In the genomic region with DNA sequence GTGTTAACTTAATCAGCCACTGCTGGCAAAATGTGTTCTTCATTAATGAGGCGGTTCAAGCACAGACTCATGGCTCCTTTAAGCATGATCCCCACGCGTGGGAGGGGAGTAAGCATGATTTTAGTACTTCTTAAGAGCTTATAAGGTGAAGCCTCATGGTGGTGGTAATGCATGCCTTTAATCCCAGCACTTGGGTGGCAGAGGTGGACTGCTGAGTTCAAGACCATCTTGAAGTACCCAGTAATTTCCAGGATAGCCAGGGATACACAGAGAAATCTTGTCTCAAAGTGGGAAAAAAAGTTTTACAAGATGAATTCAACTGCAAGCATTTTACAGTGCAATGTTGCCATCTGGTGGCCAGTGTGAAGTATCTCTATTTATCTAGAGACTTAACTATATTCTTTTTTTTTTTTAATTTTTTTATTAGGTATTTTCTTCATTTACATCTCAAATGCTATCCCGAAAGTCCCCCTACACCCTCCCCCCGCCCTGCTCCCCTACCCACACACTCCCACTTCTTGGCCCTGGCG, we compare ENCODE assay signal across 8 mouse cellular contexts.
A peak's percentile ranks its signal among the peaks of the same experiment; 100 is the strongest.
DNase-seq lines count a peak whose midpoint lies in the region; ATAC-seq and TF ChIP-seq lines count a peak whose summit lies in the region.

No protein-coding gene starts in this region.

- H3K4me3 ChIP-seq in heart, embryonic 10.5 days = no peak overlapping the region
- no peak overlapping the region for H3K4me3 ChIP-seq in embryonic facial prominence, embryonic 14.5 days (ENCODE audit: low read depth, low read length)
- no peak overlapping the region for H3K4me3 ChIP-seq in neural tube, embryonic 14.5 days (ENCODE audit: low read depth, low read length)
- no peak overlapping the region for H3K4me3 ChIP-seq in thymus, adult 2 months (ENCODE audit: control insufficient read depth, insufficient read depth, low read length)

- no peak overlapping the region for H3K4me2 ChIP-seq in embryonic facial prominence, embryonic 14.5 days (ENCODE audit: low read depth, low read length)
- H3K4me2 ChIP-seq in neural tube, embryonic 14.5 days (ENCODE audit: low read depth, low read length) = no peak overlapping the region

- WGBS in heart, embryonic 10.5 days = 46% methylated on average over 6 of the region's 6 CpGs
- WGBS in embryonic facial prominence, embryonic 14.5 days = 35% methylated on average over 6 of the region's 6 CpGs
- 54% methylated on average over 6 of the region's 6 CpGs for whole genome bisulfite sequencing in neural tube, embryonic 14.5 days
- 49% methylated on average over 6 of the region's 6 CpGs for WGBS in thymus, adult 2 months

- H3K36me3 ChIP-seq in heart, embryonic 10.5 days = no peaks in the 10 kb centered on the region
- no peaks in the 10 kb centered on the region for H3K36me3 ChIP-seq in embryonic facial prominence, embryonic 14.5 days (ENCODE audit: control insufficient read depth, insufficient read depth, low read length)
- H3K36me3 ChIP-seq in neural tube, embryonic 14.5 days (ENCODE audit: control insufficient read depth, insufficient read depth, low read length) = no peaks in the 10 kb centered on the region
- no peaks in the 10 kb centered on the region for H3K36me3 ChIP-seq in thymus, adult 2 months (ENCODE audit: control insufficient read depth, insufficient read depth, low read length)

- DNase-seq in heart, embryonic 10.5 days (ENCODE audit: low spot score) = no peak
- DNase-seq in heart, adult 8-10 months (ENCODE audit: low spot score) = no peak
- peak; percentile 8 to 18 for DNase-seq in urinary bladder, adult 18-20 months (ENCODE audit: low spot score in 2 of 2)
- no peak for DNase-seq in urinary bladder, adult 2 months (ENCODE audit: low spot score)
- peak; percentile 93 for DNase-seq in embryonic facial prominence, embryonic 14.5 days (ENCODE audit: low spot score)
- peak; percentile 60 to 61 for DNase-seq in kidney, postnatal 25 days
- no peak for DNase-seq in thymus, adult 2 months

- ATAC-seq in embryonic facial prominence, embryonic 14.5 days (ENCODE audit: low read depth) = no peak
- ATAC-seq in neural tube, embryonic 14.5 days (ENCODE audit: low read depth) = peak; percentile 15; the same call in 1 of the 2 replicates

- no peak overlapping the region for H3K9ac ChIP-seq in embryonic facial prominence, embryonic 14.5 days (ENCODE audit: low read depth, low read length)
- H3K9ac ChIP-seq in neural tube, embryonic 14.5 days (replicated peaks; ENCODE audit: low read depth, low read length) = no peak overlapping the region

- TF ChIP-seq POLR2A in thymus, adult 2 months (IDR thresholded peaks at IDR 0.05; ENCODE audit: control insufficient read depth, extremely low read depth, insufficient read depth, low read length, poor library complexity) = no peak

- H3K9me3 ChIP-seq in heart, embryonic 10.5 days = no peaks in the 10 kb centered on the region
- no peaks in the 10 kb centered on the region for H3K9me3 ChIP-seq in embryonic facial prominence, embryonic 14.5 days (ENCODE audit: control insufficient read depth, low read length)
- H3K9me3 ChIP-seq in neural tube, embryonic 14.5 days (ENCODE audit: control insufficient read depth, low read length) = no peaks in the 10 kb centered on the region

- peaks cover 24% of the 10 kb centered on the region for H3K4me1 ChIP-seq in heart, embryonic 10.5 days
- 0 out of 2 replicates have a peak, but pooled peaks cover 4% of the 10 kb centered on the region for H3K4me1 ChIP-seq in embryonic facial prominence, embryonic 14.5 days (ENCODE audit: control insufficient read depth, insufficient read depth, low read length)
- no peaks in the 10 kb centered on the region for H3K4me1 ChIP-seq in neural tube, embryonic 14.5 days (ENCODE audit: control insufficient read depth, insufficient read depth, low read length)
- no peaks in the 10 kb centered on the region for H3K4me1 ChIP-seq in thymus, adult 2 months (replicated peaks; ENCODE audit: control insufficient read depth, insufficient read depth, low read length)

- TF ChIP-seq CTCF in thymus, adult 2 months (IDR thresholded peaks at IDR 0.05; ENCODE audit: borderline replicate concordance, control insufficient read depth, extremely low read depth, insufficient read depth, low read length, poor library complexity) = no peak

- no peaks in the 10 kb centered on the region for H3K27me3 ChIP-seq in heart, embryonic 10.5 days (ENCODE audit: insufficient read depth, poor library complexity, severe bottlenecking)
- H3K27me3 ChIP-seq in embryonic facial prominence, embryonic 14.5 days (replicated peaks; ENCODE audit: control insufficient read depth, insufficient read depth, low read length) = no peaks in the 10 kb centered on the region
- H3K27me3 ChIP-seq in neural tube, embryonic 14.5 days (ENCODE audit: control insufficient read depth, insufficient read depth, low read length) = no peaks in the 10 kb centered on the region
- H3K27me3 ChIP-seq in thymus, adult 2 months (ENCODE audit: control insufficient read depth, insufficient read depth, low read length) = no peaks in the 10 kb centered on the region

- peak overlapping the region; percentile 67; the same call in 1 of the 2 replicates for H3K27ac ChIP-seq in heart, embryonic 10.5 days
- no peak overlapping the region for H3K27ac ChIP-seq in embryonic facial prominence, embryonic 14.5 days (replicated peaks; ENCODE audit: low read depth, low read length)
- no peak overlapping the region for H3K27ac ChIP-seq in neural tube, embryonic 14.5 days (ENCODE audit: low read depth, low read length)
- H3K27ac ChIP-seq in thymus, adult 2 months (ENCODE audit: control insufficient read depth, insufficient read depth, low read length) = no peak overlapping the region

Comparison
In these comparisons a context has a peak if more than half of its experiments do, and no peak if none do; other contexts are left out.
1. DNase-seq: peak in urinary bladder, adult 18-20 months (2 of 2), embryonic facial prominence, embryonic 14.5 days (single experiment) and kidney, postnatal 25 days (2 of 2); none in heart, embryonic 10.5 days (single experiment), heart, adult 8-10 months (single experiment), urinary bladder, adult 2 months (single experiment) and thymus, adult 2 months (single experiment).